Mouse (Mus musculus): Measurements from ENCODE around the gene Zfp13.

DNA sequence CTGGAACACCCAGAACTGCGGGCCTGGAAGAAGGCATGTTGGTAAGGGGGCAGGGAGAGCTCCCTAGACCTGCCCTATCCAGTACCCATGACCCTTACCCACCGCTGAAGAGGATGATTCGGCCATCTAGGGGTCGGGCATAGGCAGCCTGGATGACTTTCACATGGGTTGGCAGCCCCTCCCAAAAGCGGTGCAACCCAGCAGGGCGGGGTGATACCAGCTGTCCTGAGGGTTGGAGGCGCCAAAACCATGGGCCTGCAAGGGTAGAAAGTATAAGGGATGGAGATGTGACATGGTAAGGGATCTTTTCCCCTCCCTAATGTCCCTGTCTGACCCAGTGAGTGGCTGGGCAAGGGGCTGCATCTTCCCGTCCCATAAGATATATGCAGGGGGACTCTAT, 32.0 kb upstream of the Zfp13 start:
- TF ChIP-seq GATA1 (IDR thresholded peaks at IDR 0.05; ENCODE audit: low read length) (no peak), TAL1 (IDR thresholded peaks at IDR 0.05; ENCODE audit: low read length) (no peak)

Measured in erythroblast, embryonic 14.5 days (primary cell).